Mouse (Mus musculus): ENCODE measurements around the gene Vmn1r225. TPM values are rescaled to one million over a fixed set of nuclear protein-coding genes. Genes with fewer than 3 reads are reported as not detected.
"Not testable (repeated sequence)": the region's sequence is repeated elsewhere in the genome, so short reads cannot be mapped to it uniquely, and the experiment has no call there.

Gene Vmn1r225
- not detected in 2 replicates for polyA plus RNA-seq (2014; fragmentation: Nextera tagmentation; extraction: Ambion mirVana)

GRCm38 (mm10) chr17:20497858-20498257 is at the start of gene Vmn1r225:
Gene Vmn1r225 (plus strand): TSS chr17:20498158.
- no peak within 1 kb of the TSS for H3K4me3 ChIP-seq (ENCODE audit: low read depth, low read length)
- no peaks in the 10 kb centered on the region for H3K4me1 ChIP-seq (ENCODE audit: insufficient read depth)
- no peaks in the 10 kb centered on the region for H3K36me3 ChIP-seq (ENCODE audit: insufficient read depth)
- TF ChIP-seq CTCF (IDR thresholded peaks at IDR 0.05; ENCODE audit: low read depth), result no peak
- no peaks in the 10 kb centered on the region for H3K9me3 ChIP-seq (ENCODE audit: low read depth, low read length)
- H3K27me3 ChIP-seq (ENCODE audit: insufficient read depth, low read length), result no peaks in the 10 kb centered on the region
- no peak for DNase-seq
- no peak for ATAC-seq (ENCODE audit: insufficient read depth)
- no peak within 1 kb of the TSS for H3K9ac ChIP-seq
- H3K4me2 ChIP-seq, result no peak within 1 kb of the TSS
- no peak within 1 kb of the TSS for H3K27ac ChIP-seq (ENCODE audit: low read depth)

- Histone ChIP-seq H3K4me1 (ENCODE audit: insufficient read depth) (no peaks in the 10 kb centered on the region), H3K4me3 (ENCODE audit: low read depth, low read length) (no peak overlapping the region), H3K27ac (ENCODE audit: low read depth) (no peak overlapping the region), H3K4me2 (no peak overlapping the region), H3K9ac (no peak overlapping the region), H3K36me3 (ENCODE audit: insufficient read depth) (no peaks in the 10 kb centered on the region), H3K27me3 (ENCODE audit: insufficient read depth, low read length) (no peaks in the 10 kb centered on the region), H3K9me3 (ENCODE audit: low read depth, low read length) (no peaks in the 10 kb centered on the region)
- 73% methylated on average over 3 of the region's 3 CpGs for WGBS
- TF ChIP-seq CTCF (IDR thresholded peaks at IDR 0.05; ENCODE audit: low read depth), result no peak
- DNase-seq, result no peak
- no peak for ATAC-seq (ENCODE audit: insufficient read depth)
Observed at GRCm38 (mm10) chr17:20473311-20473710, 24.6 kb upstream of the Vmn1r225 start.

- Histone ChIP-seq H3K4me3 (ENCODE audit: low read depth, low read length) (no peak within 1 kb of the TSS), H3K27me3 (ENCODE audit: insufficient read depth, low read length) (no peaks in the 10 kb centered on the region), H3K4me2 (no peak within 1 kb of the TSS), H3K9me3 (ENCODE audit: low read depth, low read length) (no peaks in the 10 kb centered on the region), H3K27ac (ENCODE audit: low read depth) (no peak within 1 kb of the TSS), H3K9ac (no peak within 1 kb of the TSS), H3K4me1 (ENCODE audit: insufficient read depth) (no peaks in the 10 kb centered on the region), H3K36me3 (ENCODE audit: insufficient read depth) (no peaks in the 10 kb centered on the region)
- no peak for DNase-seq
- TF ChIP-seq CTCF (IDR thresholded peaks at IDR 0.05; ENCODE audit: low read depth), result no peak
- ATAC-seq (ENCODE audit: insufficient read depth), result no peak
Observed at GRCm38 (mm10) chr17:20481231-20481630, 16.7 kb upstream of the Vmn1r225 start, which contains the start of gene Vmn2r108. Gene Vmn2r108 (minus strand): TSS chr17:20481331.

DNA sequence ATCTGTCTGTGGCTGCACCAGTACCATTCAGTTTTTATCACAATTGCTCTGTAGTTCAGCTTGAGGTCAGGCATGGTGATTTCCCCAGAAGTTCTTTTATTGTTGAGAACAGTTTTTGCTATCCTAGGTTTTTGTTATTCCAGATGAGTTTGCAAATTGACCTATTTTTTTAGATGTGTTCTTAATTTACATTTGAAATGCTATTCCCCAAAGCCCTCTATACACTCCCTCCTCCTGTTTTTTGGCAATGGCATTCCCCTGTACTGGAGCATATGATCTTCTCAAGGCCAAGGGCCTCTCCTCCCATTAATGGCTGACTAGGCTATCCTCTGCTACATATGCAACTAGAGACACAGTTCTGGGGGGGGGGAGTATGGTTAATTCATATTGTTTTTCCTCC is 10.3 kb downstream of the Vmn1r225 start:
- not testable (repeated sequence) for H3K4me3 ChIP-seq (ENCODE audit: low read depth, low read length); H3K27me3 ChIP-seq (ENCODE audit: insufficient read depth, low read length); ATAC-seq (ENCODE audit: insufficient read depth); H3K9ac ChIP-seq; H3K4me2 ChIP-seq; H3K4me1 ChIP-seq (ENCODE audit: insufficient read depth); DNase-seq; H3K9me3 ChIP-seq (ENCODE audit: low read depth, low read length); H3K27ac ChIP-seq (ENCODE audit: low read depth); H3K36me3 ChIP-seq (ENCODE audit: insufficient read depth)

Other genes with a start within 250 kb of the Vmn1r225 start
- gene Vmn2r106, start 212.6 kb upstream of the Vmn1r225 start, polyA plus RNA-seq (2014; fragmentation: Nextera tagmentation; extraction: Ambion mirVana), result not detected in 2 replicates
- not detected in 2 replicates for gene Vmn2r107, start 152.9 kb upstream of the Vmn1r225 start, polyA plus RNA-seq (2014; fragmentation: Nextera tagmentation; extraction: Ambion mirVana)
- gene Vmn1r224, start 84.0 kb upstream of the Vmn1r225 start, polyA plus RNA-seq (2014; fragmentation: Nextera tagmentation; extraction: Ambion mirVana), result not detected in 2 replicates
- gene Vmn2r108, start 16.8 kb upstream of the Vmn1r225 start, polyA plus RNA-seq (2014; fragmentation: Nextera tagmentation; extraction: Ambion mirVana), result not detected in 2 replicates
- not detected in 2 replicates for gene Vmn2r109, start 66.6 kb downstream of the Vmn1r225 start, polyA plus RNA-seq (2014; fragmentation: Nextera tagmentation; extraction: Ambion mirVana)
- gene Vmn2r110, start 98.3 kb downstream of the Vmn1r225 start, polyA plus RNA-seq (2014; fragmentation: Nextera tagmentation; extraction: Ambion mirVana), result 0.04 and 0.05 TPM in 2 replicates
- not detected in 2 replicates for gene Fpr-rs3, start 126.7 kb downstream of the Vmn1r225 start, polyA plus RNA-seq (2014; fragmentation: Nextera tagmentation; extraction: Ambion mirVana)
- not detected in 2 replicates for gene Vmn1r226, start 184.7 kb downstream of the Vmn1r225 start, polyA plus RNA-seq (2014; fragmentation: Nextera tagmentation; extraction: Ambion mirVana)
- gene Vmn1r227, start 231.7 kb downstream of the Vmn1r225 start, polyA plus RNA-seq (2014; fragmentation: Nextera tagmentation; extraction: Ambion mirVana), result not detected in 2 replicates